ENCODE assay signal across 14 mouse cellular contexts in genomic region chr9:70629711-70630110, GRCm38 (mm10). TPM values are rescaled to one million over a fixed set of nuclear protein-coding genes. Genes with fewer than 3 reads are reported as not detected.
DNase-seq lines count a peak whose midpoint lies in the region; ATAC-seq lines count a peak whose summit lies in the region.
"Had no signal": no experiment of that assay in that cellular context is flagged by ENCODE, and none has a peak within 500 bp of the region (broad histone marks: within the 10 kb centered on the region; RNA-seq: fewer than 3 reads in every experiment).

No protein-coding gene starts in this region.

- 0 out of 2 replicates have a peak, but pooled peaks cover 2% of the 10 kb centered on the region for H3K36me3 ChIP-seq in heart, embryonic 11.5 days (ENCODE audit: control insufficient read depth, insufficient read depth, low read length)
- H3K36me3 ChIP-seq: forebrain, embryonic 12.5 days; midbrain, embryonic 10.5 days had no signal

- H3K4me3 ChIP-seq in heart, embryonic 11.5 days (ENCODE audit: low read depth, low read length), result no peak overlapping the region
- H3K4me3 ChIP-seq: forebrain, embryonic 12.5 days; kidney, embryonic 15.5 days; liver, embryonic 12.5 days; midbrain, embryonic 10.5 days; myocyte had no signal

- no peak overlapping the region for H3K4me2 ChIP-seq in heart, embryonic 11.5 days
- H3K4me2 ChIP-seq: forebrain, embryonic 12.5 days; kidney, embryonic 15.5 days; liver, embryonic 12.5 days had no signal

- no peak for ATAC-seq in heart, embryonic 11.5 days (replicated peaks; ENCODE audit: insufficient number of reproducible peaks, low FRiP score, low TSS enrichment)
- ATAC-seq: liver, embryonic 12.5 days; lung, postnatal 0 days had no signal

- H3K27ac ChIP-seq in heart, embryonic 11.5 days (ENCODE audit: low read depth, low read length), result no peak overlapping the region
- H3K27ac ChIP-seq: forebrain, embryonic 12.5 days; kidney, embryonic 15.5 days; liver, embryonic 12.5 days; midbrain, embryonic 10.5 days had no signal

- 0 out of 2 replicates have a peak, but pooled peaks cover 2% of the 10 kb centered on the region for H3K4me1 ChIP-seq in heart, embryonic 11.5 days (ENCODE audit: control insufficient read depth, insufficient read depth, low read length)
- H3K4me1 ChIP-seq: forebrain, embryonic 12.5 days; kidney, embryonic 15.5 days; liver, embryonic 12.5 days; midbrain, embryonic 10.5 days had no signal

- H3K9me3 ChIP-seq in heart, embryonic 11.5 days (replicated peaks; ENCODE audit: control insufficient read depth, low read length), result no peaks in the 10 kb centered on the region
- H3K9me3 ChIP-seq: forebrain, embryonic 12.5 days; kidney, embryonic 15.5 days; liver, embryonic 12.5 days; midbrain, embryonic 10.5 days had no signal

- WGBS in heart, embryonic 11.5 days (ENCODE audit: insufficient replicate concordance), result 87% methylated on average over 2 of the region's 2 CpGs

- H3K27me3 ChIP-seq in heart, embryonic 11.5 days (ENCODE audit: control insufficient read depth, insufficient read depth, low read length), result no peaks in the 10 kb centered on the region
- H3K27me3 ChIP-seq: forebrain, embryonic 12.5 days; kidney, embryonic 15.5 days; liver, embryonic 12.5 days had no signal

- DNase-seq in gastrocnemius, adult 18-20 months (ENCODE audit: low spot score), result peak; percentile 42
- no peak for DNase-seq in gastrocnemius, postnatal 10 days
- peak; percentile 12 to 24 for DNase-seq in urinary bladder, adult 18-20 months (ENCODE audit: low spot score in 2 of 2)
- no peak for DNase-seq in urinary bladder, postnatal 10 days (ENCODE audit: low spot score)
- DNase-seq in cerebellum, postnatal 36 days, result peak; percentile 66 to 70
- DNase-seq in layer of hippocampus, adult 9-11 months, result peak; percentile 17
- no peak for DNase-seq in yolk sac, embryonic 10.5 days (ENCODE audit: low spot score)

- H3K9ac ChIP-seq in heart, embryonic 11.5 days (ENCODE audit: low read depth, low read length), result no peak overlapping the region
- H3K9ac ChIP-seq: forebrain, embryonic 12.5 days; kidney, embryonic 15.5 days; liver, embryonic 12.5 days had no signal

RNA-seq across cellular contexts. Expression of gene Gm10642, which starts 26.3 kb away (rescaled TPM):
- not detected for total RNA-seq in gastrocnemius, adult 18-20 months (2021)
- total RNA-seq in gastrocnemius, postnatal 10 days (2021), result under 1 TPM; 0.52 to 0.56 TPM
- polyA plus RNA-seq in heart, embryonic 11.5 days (2014; fragmentation: Nextera tagmentation; extraction: Ambion mirVana), result not detected in 2 replicates

RNA-seq across cellular contexts. Expression of gene Mindy2, which starts 27.3 kb away (rescaled TPM):
- total RNA-seq in gastrocnemius, adult 18-20 months (2021), result 10 to 100 TPM; 12.5 to 13.9 TPM
- 10 to 100 TPM; 13.1 to 13.8 TPM for total RNA-seq in gastrocnemius, postnatal 10 days (2021)
- 9.0 and 9.7 TPM in 2 replicates for polyA plus RNA-seq in heart, embryonic 11.5 days (2014; fragmentation: Nextera tagmentation; extraction: Ambion mirVana)

RNA-seq across cellular contexts. Expression of gene Adam10, which starts 49.1 kb away (rescaled TPM):
- total RNA-seq in gastrocnemius, adult 18-20 months (2021), result 10 to 100 TPM; 13.9 to 15.7 TPM
- total RNA-seq in gastrocnemius, postnatal 10 days (2021), result 10 to 100 TPM; 41.9 to 49.7 TPM
- polyA plus RNA-seq in heart, embryonic 11.5 days (2014; fragmentation: Nextera tagmentation; extraction: Ambion mirVana), result 70.2 and 80.2 TPM in 2 replicates

Comparison
In these comparisons a context has a peak if more than half of its experiments do, and no peak if none do; other contexts are left out.
1. DNase-seq: peak in gastrocnemius, adult 18-20 months (single experiment), urinary bladder, adult 18-20 months (2 of 2), cerebellum, postnatal 36 days (2 of 2) and layer of hippocampus, adult 9-11 months (single experiment); none in gastrocnemius, postnatal 10 days (single experiment), urinary bladder, postnatal 10 days (single experiment) and yolk sac, embryonic 10.5 days (single experiment).